Mouse (Mus musculus) cerebellum, adult 9-11 months (tissue): ENCODE data around the gene Cmtm4.

Experiments
- DNase-seq: peaks from one replicate; pipeline ENCODE4 v3.0.0; 2022

The Cmtm4 gene

DNA sequence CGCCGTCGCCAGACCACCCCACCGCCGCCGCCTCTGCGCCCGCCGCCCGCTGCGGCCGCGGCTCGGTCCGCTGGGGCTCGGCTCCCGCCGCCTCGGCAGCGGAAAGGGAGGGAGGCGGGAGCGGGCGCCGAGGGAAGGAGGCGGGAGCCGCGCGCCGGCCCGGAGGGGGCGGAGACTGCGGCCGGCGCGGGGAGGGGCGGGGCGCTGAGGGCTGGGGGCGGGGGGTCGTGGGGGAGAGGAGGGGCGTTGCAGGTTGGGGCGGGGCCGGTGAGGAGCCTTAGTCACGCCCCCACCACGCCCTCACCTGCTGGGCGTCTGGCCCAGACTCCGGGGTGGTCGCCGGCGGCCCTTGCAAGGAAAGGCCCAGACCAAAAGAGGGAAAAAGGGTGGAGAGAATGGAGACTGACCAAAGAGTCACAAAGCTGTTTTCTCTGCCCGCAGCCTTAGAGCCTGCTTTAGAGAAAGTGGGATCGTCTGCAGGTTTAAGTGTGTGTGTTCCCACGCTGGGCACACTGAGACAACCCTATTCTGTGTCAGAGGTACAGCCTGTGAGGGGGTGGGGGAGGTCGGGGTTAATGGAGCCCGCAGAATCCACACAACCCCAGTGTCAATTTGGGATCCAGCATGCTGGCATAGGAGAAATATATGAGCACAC is at the start of gene Cmtm4:
Cmtm4 (minus strand) TSS at position 105 of the 655 bp plus-strand sequence.
- DNase-seq, result peak; percentile 61

GRCm38 (mm10) chr8:104445248-104445647 is 49.6 kb upstream of the Cmtm4 start:
- DNase-seq, result no peak

- DNase-seq, result peak; percentile 42
Observed at GRCm38 (mm10) chr8:104443125-104443679, 47.6 kb upstream of the Cmtm4 start.

DNA sequence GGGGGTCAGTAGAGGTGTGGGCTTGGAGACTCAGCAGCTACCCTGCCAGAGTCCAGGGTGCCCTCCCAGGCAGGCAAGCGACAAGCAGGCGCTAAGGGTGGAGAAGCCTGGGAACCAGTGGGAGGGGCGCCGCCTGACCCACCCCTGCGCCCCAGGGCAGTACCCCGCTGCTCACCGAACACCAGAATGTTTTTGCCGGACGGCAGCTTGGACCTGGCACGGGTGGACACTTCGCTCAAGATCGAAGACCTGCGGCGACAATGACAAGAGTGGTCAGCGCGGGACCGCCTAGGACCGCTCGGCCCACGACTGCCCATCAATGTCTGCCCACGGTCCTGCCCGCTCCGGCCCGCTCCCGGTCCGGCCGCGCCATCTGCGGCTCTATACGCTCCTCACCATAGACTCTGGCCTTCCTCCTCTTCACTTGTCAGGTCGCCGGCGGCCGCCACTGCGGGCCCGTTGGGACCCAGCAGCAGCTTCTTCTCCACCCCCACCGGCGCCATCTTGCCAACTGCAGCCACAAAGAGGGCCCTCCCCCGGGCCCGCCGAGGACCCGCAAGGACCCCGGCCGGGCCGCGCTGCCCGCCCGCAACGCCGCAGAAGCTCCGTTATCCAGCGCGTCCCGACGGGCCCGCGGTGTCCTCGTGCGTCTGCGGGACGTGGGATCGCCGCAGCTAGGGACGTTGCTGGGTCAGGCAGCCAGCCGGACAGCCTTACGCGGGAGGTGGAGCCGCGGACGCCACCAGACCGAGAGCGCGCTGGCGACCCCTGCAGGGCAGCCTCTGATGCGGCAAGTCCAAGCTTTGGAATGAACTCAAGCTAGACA is 46.9 kb upstream of the Cmtm4 start, which contains the start of gene Dync1li2:
Dync1li2 (minus strand) TSS at position 749 of the 826 bp plus-strand sequence.
- peak; percentile 91 for DNase-seq

DNA sequence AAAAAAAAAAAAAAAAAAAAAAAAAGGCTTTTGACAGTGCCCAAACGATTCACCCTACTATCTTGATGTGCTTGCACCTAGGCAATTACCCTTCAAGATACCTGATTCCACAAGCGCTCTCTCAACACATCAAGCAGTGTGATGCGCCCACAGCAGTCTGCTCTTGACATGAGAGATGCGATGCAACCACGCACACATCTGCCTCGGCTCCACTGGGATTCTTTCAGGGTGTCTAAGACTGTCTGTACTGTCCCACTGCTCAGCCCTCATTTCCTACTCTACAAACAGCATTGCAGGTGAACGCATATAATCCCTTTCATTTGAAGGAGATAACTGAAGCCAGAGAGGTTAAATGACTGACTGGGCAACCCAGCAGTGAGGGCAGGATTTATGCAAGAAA is 46.0 kb upstream of the Cmtm4 start:
- DNase-seq, result no peak

DNA sequence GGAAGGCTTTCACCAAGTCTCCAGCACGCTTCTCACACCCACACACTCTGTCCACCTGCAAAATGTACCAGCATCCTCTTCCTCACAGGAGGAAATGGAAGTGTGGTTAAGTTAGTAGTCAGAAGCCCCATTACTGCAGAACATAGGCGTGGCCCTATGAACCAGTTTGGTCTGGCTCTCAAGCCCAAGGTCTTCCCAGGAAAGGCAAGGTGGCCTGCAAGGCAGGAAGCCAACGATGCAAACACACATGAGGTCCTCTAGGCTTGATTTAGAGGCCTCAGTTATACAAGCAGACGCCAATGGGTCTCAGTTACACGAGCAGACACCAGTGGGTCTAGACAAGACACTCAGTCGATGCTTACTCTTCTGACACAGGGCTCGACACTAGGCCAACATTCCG is 43.9 kb upstream of the Cmtm4 start:
- DNase-seq, result no peak

DNA sequence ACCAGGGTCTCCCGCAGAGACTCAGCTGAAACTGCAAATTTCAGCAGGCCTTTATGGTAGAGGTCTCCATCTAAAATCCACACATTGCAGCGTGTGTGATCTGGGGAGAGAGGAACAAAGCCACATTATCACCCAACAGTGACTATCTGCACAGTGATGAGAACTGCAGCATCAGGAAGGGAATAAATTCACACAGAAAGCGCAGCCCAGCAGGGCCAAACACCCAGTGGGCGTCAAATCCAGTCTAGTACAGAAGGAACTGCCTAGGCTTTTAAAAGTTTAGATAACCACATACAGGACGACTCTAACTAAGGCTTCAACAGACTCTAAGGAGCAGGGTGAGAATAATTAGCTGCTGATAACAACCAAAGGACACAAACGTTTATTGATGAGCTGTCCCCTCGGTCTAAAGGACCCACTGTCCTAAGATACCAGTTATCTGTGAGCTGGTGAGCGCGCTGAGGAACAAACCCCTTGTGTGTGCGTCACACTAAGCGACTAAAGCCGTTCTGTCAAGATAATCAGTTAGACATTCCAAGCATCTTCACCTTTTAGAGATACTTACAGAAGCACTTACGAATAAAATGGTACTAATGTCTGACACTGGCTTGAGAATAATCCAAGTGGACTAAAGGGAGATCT is 42.0 kb upstream of the Cmtm4 start:
- DNase-seq, result no peak

DNA sequence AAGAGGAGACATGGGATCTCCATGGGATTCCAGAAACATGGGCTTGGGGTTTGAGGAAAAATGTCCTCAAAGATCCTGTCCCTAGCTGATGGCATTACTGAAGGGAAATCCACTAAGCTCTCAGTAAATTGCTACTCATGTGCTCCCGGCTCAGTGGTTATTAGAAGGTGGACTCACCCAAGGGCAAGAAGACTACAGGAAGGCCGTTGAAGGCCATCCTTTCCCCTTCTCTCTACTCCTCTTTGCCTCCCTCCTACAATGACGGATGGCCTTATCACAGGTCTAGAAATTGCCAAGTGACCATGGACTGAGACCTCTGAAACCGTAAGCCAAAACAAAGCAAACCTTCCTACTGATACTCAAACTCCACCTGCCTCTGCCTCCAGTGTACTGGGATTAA is 41.0 kb upstream of the Cmtm4 start:
- peak; percentile 39 for DNase-seq

- peak; percentile 99 for DNase-seq
Observed at GRCm38 (mm10) chr8:104436038-104436437, 40.4 kb upstream of the Cmtm4 start.

GRCm38 (mm10) chr8:104434826-104435354 is 39.3 kb upstream of the Cmtm4 start:
- DNase-seq, result peak; percentile 57

GRCm38 (mm10) chr8:104434275-104434674 is 38.7 kb upstream of the Cmtm4 start:
- DNase-seq, result peak; percentile 64

DNA sequence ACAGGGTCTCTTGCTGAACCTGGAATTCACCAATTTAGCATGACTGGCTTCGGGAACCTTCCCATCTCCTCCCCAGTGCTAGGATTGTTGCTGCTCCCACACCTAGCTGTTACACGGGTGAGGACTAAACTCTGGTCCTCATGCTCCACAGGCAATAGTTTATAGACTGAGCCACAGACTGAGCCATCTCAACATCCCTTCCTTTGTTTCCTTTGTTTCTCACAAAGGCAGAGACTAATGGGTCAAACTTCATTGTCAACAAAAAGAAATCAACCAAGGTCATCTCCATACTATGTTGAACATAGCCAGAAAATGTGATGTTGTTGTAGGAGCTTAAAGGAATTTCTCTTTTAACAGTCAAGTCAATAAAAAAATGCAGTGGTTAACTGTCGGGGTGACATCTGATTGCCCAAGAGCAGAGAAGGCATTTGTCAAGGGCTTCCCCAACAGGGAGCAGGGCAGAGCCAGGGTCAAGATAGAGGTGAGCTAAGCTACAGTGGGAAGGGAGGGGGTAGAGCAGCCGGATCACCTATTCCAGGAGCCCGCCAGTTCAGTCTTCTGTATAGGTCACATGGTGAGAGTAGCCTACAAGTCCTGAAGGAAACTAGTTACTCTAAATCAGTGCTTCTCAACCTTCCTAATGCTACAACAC is 37.7 kb upstream of the Cmtm4 start:
- no peak for DNase-seq

GRCm38 (mm10) chr8:104432656-104433055 is 37.0 kb upstream of the Cmtm4 start:
- DNase-seq, result no peak

DNA sequence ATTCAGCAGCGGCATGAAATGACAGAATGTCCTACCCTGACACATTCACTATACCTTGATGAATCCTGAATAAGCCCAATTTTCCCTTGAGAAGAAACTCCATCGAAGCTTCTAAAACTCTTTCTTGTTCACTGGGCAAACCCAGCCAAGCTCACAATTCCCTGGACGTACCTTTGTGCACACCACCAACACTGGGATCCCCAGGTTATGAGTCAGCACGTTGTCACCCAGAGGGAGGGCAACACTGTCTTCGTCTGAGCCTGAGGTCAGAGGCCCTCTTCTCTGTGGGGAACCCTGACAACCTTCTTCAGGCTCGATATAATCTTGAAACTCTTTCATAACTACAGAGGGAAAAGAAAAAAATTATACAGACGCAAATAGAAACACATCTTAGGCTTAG is 34.6 kb upstream of the Cmtm4 start:
- DNase-seq, result no peak

GRCm38 (mm10) chr8:104427703-104428102 is 32.1 kb upstream of the Cmtm4 start:
- DNase-seq, result no peak

DNA sequence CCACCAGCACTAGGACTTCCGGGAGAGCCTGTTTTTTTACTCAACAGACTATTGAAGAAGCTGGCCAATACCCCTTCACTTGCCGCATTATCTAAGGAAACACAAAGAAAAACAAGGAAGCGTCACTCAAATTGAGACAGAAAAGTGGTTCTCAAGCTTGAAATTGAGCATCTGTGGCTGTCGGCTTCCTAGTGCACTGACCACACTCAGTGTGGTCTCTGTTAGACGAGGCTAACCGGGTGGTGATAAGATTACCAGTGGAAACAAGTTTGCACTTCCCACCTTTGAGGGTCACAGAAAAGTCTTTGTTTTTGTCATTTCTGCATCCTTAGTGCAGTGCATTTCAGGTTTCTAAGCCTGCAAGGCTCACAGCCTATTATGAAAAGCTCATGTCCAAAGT is 26.7 kb upstream of the Cmtm4 start:
- DNase-seq, result no peak

- DNase-seq, result no peak
Observed at GRCm38 (mm10) chr8:104416022-104416421, 20.4 kb upstream of the Cmtm4 start.

DNA sequence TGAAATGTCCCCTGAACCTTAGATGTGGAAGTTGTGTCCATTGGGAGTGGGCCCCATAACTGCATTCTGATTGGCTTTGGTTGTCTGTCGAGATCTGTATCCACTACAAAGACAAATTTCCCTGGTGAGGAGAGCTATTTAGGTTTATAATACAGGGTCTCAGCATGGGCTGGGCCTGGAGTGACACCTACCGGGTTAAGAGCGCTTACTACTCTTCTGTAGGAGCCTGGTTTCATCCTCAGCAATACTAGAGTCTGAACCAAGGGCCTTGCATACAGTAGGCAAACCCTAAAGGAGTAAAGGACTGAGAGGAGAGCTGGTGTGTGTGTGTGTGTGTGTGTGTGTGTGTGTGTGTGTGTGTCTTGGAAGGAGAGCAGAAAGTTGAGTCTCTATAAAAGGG is 18.6 kb upstream of the Cmtm4 start:
- DNase-seq, result no peak

GRCm38 (mm10) chr8:104413770-104414169 is 18.2 kb upstream of the Cmtm4 start:
- DNase-seq, result no peak

DNA sequence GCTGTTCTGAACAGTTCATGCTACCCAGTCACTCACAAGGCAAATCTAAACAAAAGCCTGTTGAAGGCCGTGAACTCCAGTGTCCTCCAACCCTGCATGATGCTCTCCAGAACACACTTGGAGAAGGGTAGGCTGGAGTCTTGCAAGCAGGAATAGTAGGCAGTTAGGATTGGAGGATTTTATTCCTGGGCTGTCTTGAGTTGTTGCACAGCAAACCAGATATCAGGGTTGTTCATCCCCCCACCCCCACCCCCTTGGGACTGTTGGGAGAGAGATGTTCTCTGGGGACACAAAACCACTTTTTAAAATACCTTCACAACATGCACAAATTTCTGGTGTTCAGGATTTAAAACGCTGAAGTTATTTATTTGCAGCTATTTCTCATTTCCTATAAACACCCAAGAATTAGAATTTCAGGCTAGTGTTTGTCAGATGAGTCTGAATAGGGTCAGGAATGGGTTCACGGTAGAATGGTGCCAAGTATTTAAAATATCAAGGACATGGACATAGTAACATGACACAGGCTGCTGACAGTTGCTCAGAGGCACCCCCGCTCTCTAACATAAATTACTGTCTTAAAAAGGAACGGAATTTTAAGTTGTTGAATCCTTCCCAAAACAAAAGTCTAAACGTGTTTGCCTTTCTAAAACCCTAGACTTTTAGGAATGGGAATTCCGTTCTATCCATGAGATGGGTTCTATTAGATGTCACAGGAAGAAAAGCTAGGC is 17.4 kb upstream of the Cmtm4 start:
- no peak for DNase-seq

DNA sequence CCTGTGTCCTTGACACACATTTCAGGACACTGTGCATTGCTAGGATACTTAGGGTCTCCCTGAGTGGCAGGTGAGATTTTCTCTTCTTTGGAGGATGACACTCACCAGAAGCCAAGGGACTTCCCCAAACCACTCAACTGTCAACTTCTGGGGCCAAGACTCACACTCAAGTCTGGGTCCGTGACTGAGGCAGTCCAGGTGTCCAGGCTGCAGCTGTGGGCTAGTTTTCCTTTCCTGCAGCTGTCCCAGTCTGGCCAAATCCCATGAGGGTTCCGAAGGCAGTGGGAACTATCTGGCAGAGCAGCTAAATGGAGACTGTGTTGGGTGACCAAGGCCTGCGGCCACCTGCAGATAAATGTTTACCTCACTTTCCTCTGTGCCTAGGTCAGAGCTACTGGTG is 16.4 kb upstream of the Cmtm4 start:
- DNase-seq, result no peak

DNA sequence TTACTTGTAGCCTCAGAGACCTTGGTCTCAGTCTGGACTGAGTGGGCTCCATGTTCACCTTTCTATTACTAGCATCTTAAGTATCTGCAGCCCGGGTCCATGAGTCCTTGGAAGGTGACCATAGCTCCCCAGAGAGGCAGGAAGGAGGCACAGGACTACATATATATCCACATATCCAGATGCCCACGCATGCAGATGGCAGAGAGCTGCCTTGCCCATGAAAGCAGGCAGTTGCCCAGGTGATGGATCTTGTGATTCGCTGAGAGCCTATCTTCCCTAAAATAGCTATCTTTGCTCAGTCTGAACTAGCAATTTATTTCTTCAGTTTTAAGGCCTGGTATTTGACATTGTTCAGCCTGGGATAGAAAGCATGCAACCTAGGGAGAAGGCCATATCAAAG is 15.9 kb upstream of the Cmtm4 start:
- DNase-seq, result no peak
